Mouse (Mus musculus) stomach, embryonic 14.5 days (tissue): Measurements from ENCODE around the gene Dnajb8. TPM values are rescaled to one million over a fixed set of nuclear protein-coding genes. Genes with fewer than 3 reads are reported as not detected.

ENCODE experiments used
- ATAC-seq: fragments of 200-750 bp; cut with Nextera tagmentation; 2 replicates; pipeline ENCODE4 v1.8.0; 2017; ENCODE audit warnings: low read depth, moderate TSS enrichment; ENCODE audit not compliant: insufficient number of reproducible peaks, insufficient read depth, low FRiP score
- H3K27ac ChIP-seq: fragments of 300-500 bp; sonication (generic); 2 replicates; pipeline ENCODE4 v1.5.1; 2014; ENCODE audit warnings: mild to moderate bottlenecking, low read length, moderate library complexity, mixed read lengths
- H3K27me3 ChIP-seq: fragments of 300-500 bp; sonication (generic); 2 replicates; pipeline ENCODE4 v1.6.1; 2014; ENCODE audit warnings: low read length, control low read depth, mixed read lengths; ENCODE audit not compliant: control insufficient read depth, insufficient read depth
- H3K36me3 ChIP-seq: fragments of 300-500 bp; sonication (generic); 2 replicates; pipeline ENCODE4 v1.6.1; 2014; ENCODE audit warnings: mild to moderate bottlenecking, control low read depth, low read length, moderate library complexity, mixed read lengths; ENCODE audit not compliant: control insufficient read depth, insufficient read depth
- H3K4me1 ChIP-seq: fragments of 300-500 bp; sonication (generic); 2 replicates; pipeline ENCODE4 v1.6.1; 2014; ENCODE audit warnings: low read length, control low read depth, mixed read lengths; ENCODE audit not compliant: control insufficient read depth, insufficient read depth
- H3K4me2 ChIP-seq: fragments of 300-500 bp; sonication (generic); replicated peaks from 2 replicates; pipeline ENCODE4 v1.6.1; 2014; ENCODE audit warnings: low read depth, low read length, control low read depth
- H3K4me3 ChIP-seq: fragments of 300-500 bp; sonication (generic); 2 replicates; pipeline ENCODE4 v1.5.1; 2014; ENCODE audit warnings: low read depth, low read length, control low read depth
- H3K9ac ChIP-seq: fragments of 300-500 bp; sonication (generic); replicated peaks from 2 replicates; pipeline ENCODE4 v1.6.1; 2014; ENCODE audit warnings: low read depth, mild to moderate bottlenecking, control low read depth, low read length, moderate library complexity, mixed read lengths
- H3K9me3 ChIP-seq: fragments of 300-500 bp; sonication (generic); 2 replicates; pipeline ENCODE4 v1.6.1; 2016; ENCODE audit warnings: low read depth, low read length, control low read depth; ENCODE audit not compliant: control insufficient read depth
- WGBS: fragments of 180-500 bp; shearing (Covaris S2); extraction: QIAGEN DNeasy Blood & Tissue Kit; methylation state at CpG from one replicate; pipeline ENCODE4 v1.1.7; 2014; 5-methylcytosine and 5-hydroxymethylcytosine counted together
- polyA plus RNA-seq: library from polyadenylated mRNA; unstranded; fragments of >200 nt; fragmentation: Nextera tagmentation; extraction: Ambion mirVana; gene quantifications from 2 replicates; pipeline ENCODE4 v1.2.1, GENCODE M21; 2014

Gene Dnajb8
- polyA plus RNA-seq, 1 experiment from 2014 or later = not detected

DNA sequence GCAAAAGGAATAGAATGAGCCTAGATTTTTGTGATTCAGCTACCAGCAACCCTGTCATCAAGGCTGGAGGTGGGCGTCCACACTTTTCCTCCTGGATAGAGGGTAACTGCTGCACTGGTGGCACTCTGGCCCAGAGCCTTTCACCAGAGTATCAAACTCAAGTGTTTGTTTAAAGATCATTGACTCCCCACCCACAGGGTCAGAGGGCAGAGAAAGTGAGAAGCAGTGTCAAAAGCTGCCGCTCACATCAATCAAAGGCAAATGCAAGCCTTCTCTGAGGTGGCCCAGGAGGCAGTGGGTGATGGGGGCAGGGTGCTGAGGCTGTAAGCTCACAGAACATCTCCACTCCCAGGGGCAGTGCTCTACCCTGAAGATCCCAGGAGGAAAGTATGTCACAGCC, 77.4 kb downstream of the Dnajb8 start:
- no peaks in the 10 kb centered on the region for H3K9me3 ChIP-seq
- H3K27me3 ChIP-seq = no peaks in the 10 kb centered on the region
- 0 out of 2 replicates have a peak, but pooled peaks cover 3% of the 10 kb centered on the region for H3K4me1 ChIP-seq
- no peak overlapping the region for H3K27ac ChIP-seq
- H3K4me3 ChIP-seq = no peak overlapping the region
- H3K4me2 ChIP-seq = no peak overlapping the region
- ATAC-seq = no peak
- no peak overlapping the region for H3K9ac ChIP-seq
- WGBS = 36% methylated on average over 2 of the region's 2 CpGs
- peaks cover 11% of the 10 kb centered on the region; the same call in 1 of the 2 replicates for H3K36me3 ChIP-seq

DNA sequence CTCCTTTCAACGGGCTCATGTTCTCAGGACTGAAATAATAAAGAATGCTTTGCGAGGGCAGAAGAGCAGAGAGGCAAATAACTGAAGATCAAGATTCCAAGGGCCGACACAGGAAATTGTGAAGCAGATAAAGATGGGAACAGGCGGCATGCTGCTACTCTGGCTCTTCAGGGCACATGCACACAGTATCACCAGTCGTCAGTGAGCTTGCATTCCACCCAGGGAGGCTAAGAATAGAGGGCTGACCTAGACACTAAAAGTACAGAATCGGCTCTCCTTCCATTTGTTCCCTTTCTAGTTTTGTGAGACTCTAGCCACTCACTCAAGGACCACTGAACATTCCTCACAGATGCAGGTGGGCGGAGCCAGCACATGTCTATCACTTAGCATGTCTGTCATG, 79.2 kb downstream of the Dnajb8 start:
- Histone ChIP-seq H3K4me3 (no peak overlapping the region), H3K4me1 (0 out of 2 replicates have a peak, but pooled peaks cover 3% of the 10 kb centered on the region), H3K27me3 (no peaks in the 10 kb centered on the region), H3K27ac (no peak overlapping the region), H3K36me3 (peaks cover 11% of the 10 kb centered on the region; the same call in 1 of the 2 replicates), H3K9me3 (no peaks in the 10 kb centered on the region), H3K4me2 (no peak overlapping the region), H3K9ac (no peak overlapping the region)
- WGBS = 70% methylated on average over 7 of the region's 7 CpGs
- ATAC-seq = no peak

Other genes with a start within 250 kb of the Dnajb8 start
- gene H1fx, start 240.6 kb upstream of the Dnajb8 start, polyA plus RNA-seq = 19.6 and 20.1 TPM in 2 replicates
- gene Rab7, start 177.0 kb upstream of the Dnajb8 start, polyA plus RNA-seq = 246 and 251 TPM in 2 replicates
- 373 and 402 TPM in 2 replicates for gene Rpn1, start 137.8 kb upstream of the Dnajb8 start, polyA plus RNA-seq
- gene Gata2, start 28.4 kb upstream of the Dnajb8 start, polyA plus RNA-seq = 3.3 and 3.5 TPM in 2 replicates
- gene Eefsec, start 224.3 kb downstream of the Dnajb8 start, polyA plus RNA-seq = 49.4 and 49.5 TPM in 2 replicates
- 120 and 134 TPM in 2 replicates for gene Ruvbl1, start 243.1 kb downstream of the Dnajb8 start, polyA plus RNA-seq